Mouse (Mus musculus) B cell, adult 67 days (primary cell): ENCODE measurements around the gene Ubr4. TPM values are rescaled to one million over a fixed set of nuclear protein-coding genes. Genes with fewer than 3 reads are reported as not detected.

ENCODE experiments used
- total RNA-seq, 2 experiments: library from RNA; stranded (reverse); gene quantifications; 4 replicates each; pipeline ENCODE4 v1.2.4; 2023

The Ubr4 gene
- total RNA-seq, result 100 to 1,000 TPM; 199 to 216 TPM

DNA sequence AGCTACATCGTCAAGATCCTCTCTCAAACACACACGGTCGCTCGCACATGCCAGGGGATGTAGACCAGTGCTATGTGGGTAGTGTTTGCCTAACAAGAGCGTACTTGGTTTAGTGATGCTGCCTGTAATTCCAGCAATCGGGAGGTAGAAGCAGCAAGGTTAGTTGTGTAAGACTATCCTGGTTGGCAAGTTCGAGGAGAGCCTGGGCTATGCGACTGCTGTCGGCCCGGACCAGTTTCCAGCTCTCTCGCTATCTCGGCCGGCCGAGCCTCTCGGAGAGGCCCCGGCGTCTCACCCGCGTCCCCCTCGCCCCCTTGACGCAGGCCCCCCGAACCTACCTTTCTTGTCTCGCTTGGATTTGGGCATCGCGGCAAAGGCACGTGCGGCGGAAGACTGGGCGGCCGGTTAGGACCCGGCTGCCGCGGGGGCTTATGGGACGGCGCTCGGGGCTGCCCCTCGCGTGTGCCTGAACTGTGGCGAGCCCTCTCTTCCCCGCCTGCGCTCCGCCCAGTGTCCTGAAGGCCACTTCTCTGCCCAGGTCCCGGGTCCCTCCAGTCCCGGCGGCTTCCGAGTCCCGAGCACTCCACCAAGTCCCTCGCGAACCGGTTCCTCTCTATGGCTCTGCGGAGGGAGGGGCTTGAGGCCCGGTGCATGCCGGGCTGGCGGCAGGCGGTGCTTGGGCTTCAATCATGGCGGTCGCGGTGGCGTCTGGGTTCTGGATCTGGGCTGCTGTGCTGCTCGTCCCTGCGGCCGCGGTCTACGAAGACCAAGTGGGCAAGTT is at the start of gene Ubr4, which contains the start of the genes Mrto4 and Emc1:
TSS of gene Ubr4 (plus strand) at position 679 of the 781 bp plus-strand sequence.
TSS of gene Mrto4 (minus strand) at position 646 of the 781 bp plus-strand sequence.
TSS of gene Emc1 (plus strand) at position 657 of the 781 bp plus-strand sequence.

GRCm38 (mm10) chr4:139310171-139310898 is 42.1 kb upstream of the Ubr4 start, which contains the start of the genes Pqlc2 and Akr7a5:
TSS of gene Pqlc2 (minus strand) at chr4:139310708.
TSS of gene Akr7a5 (plus strand) at chr4:139310744.

DNA sequence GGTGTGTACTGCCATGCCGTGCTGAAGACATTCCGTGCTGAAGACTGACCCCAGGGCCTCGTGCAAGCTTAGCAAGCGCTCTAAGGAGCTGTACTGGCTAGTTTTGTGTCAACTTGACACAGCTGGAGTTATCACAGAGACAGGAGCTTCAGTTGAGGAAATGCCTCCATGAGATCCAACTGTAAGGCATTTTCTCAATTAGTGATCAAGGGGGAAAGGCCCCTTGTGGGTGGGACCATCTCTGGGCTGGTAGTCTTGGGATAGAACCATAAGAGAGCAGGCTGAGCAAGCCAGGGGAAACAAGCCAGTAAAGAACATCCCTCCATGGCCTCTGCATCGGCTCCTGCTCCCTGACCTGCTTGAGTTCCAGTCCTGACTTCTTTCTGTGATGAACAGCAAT is 177.8 kb downstream of the Ubr4 start, which contains the start of gene Iffo2:
TSS of gene Iffo2 (plus strand) at position 301 of the 400 bp plus-strand sequence.

Other genes with a start within 250 kb of the Ubr4 start
- 100 to 1,000 TPM; 119 to 120 TPM for gene Minos1, start 221.5 kb upstream of the Ubr4 start, total RNA-seq
- 100 to 1,000 TPM; 426 to 442 TPM for gene Capzb, start 159.7 kb upstream of the Ubr4 start, total RNA-seq
- 10 to 100 TPM; 31.3 to 33.5 TPM for gene Pqlc2, start 41.9 kb upstream of the Ubr4 start, total RNA-seq
- 10 to 100 TPM; 23.5 to 28.8 TPM for gene Akr7a5, start 41.9 kb upstream of the Ubr4 start, total RNA-seq
- gene Mrto4, start within 50 bp of the Ubr4 start, total RNA-seq, result 10 to 100 TPM; 90.7 to 90.9 TPM
- 10 to 100 TPM; 39.9 to 41.6 TPM for gene Emc1, start within 50 bp of the Ubr4 start, total RNA-seq
- gene Iffo2, start 177.9 kb downstream of the Ubr4 start, total RNA-seq, result 1 to 10 TPM; 1.0 to 2.0 TPM